Mouse (Mus musculus) midbrain, embryonic 13.5 days (tissue): ENCODE measurements around the gene Efcab7. TPM values are rescaled to one million over a fixed set of nuclear protein-coding genes. Genes with fewer than 3 reads are reported as not detected.
A peak's percentile ranks its signal among the peaks of the same experiment; 100 is the strongest.

Experiments
- ATAC-seq: fragments of 200-750 bp; cut with Nextera tagmentation; 2 replicates; pipeline ENCODE4 v1.8.0; 2017; ENCODE audit warnings: mild to moderate bottlenecking, moderate TSS enrichment, moderate library complexity
- H3K27ac ChIP-seq: fragments of 300-500 bp; sonication (generic); 2 replicates; pipeline ENCODE4 v1.5.1; 2015; ENCODE audit warnings: inconsistent platforms, mild to moderate bottlenecking, moderate library complexity
- H3K27me3 ChIP-seq: fragments of 300-500 bp; sonication (generic); 2 replicates; pipeline ENCODE4 v1.6.1; 2015; ENCODE audit warnings: mild to moderate bottlenecking, inconsistent platforms
- H3K36me3 ChIP-seq: fragments of 300-500 bp; sonication (generic); 2 replicates; pipeline ENCODE4 v1.6.1; 2015; ENCODE audit warnings: mild to moderate bottlenecking, inconsistent platforms
- H3K4me1 ChIP-seq: fragments of 300-500 bp; sonication (generic); replicated peaks from 2 replicates; pipeline ENCODE4 v1.6.1; 2015; ENCODE audit warnings: inconsistent platforms
- H3K4me2 ChIP-seq: fragments of 300-500 bp; sonication (generic); replicated peaks from 2 replicates; pipeline ENCODE4 v1.6.1; 2015; ENCODE audit warnings: moderate library complexity, mild to moderate bottlenecking, inconsistent platforms
- H3K4me3 ChIP-seq: fragments of 300-500 bp; sonication (generic); replicated peaks from 2 replicates; pipeline ENCODE4 v1.5.1; 2015; ENCODE audit warnings: mild to moderate bottlenecking, inconsistent platforms
- H3K9ac ChIP-seq: fragments of 300-500 bp; sonication (generic); replicated peaks from 2 replicates; pipeline ENCODE4 v1.6.1; 2015; ENCODE audit warnings: mild to moderate bottlenecking, inconsistent platforms
- H3K9me3 ChIP-seq: fragments of 300-500 bp; sonication (generic); 2 replicates; pipeline ENCODE4 v1.6.1; 2016; ENCODE audit warnings: mild to moderate bottlenecking, inconsistent platforms
- WGBS: fragments of 180-500 bp; shearing (Covaris S2); methylation state at CpG from one replicate; pipeline ENCODE4 v1.1.7; 2015; 5-methylcytosine and 5-hydroxymethylcytosine counted together
- polyA plus RNA-seq: library from polyadenylated mRNA; unstranded; fragments of >200 nt; fragmentation: Nextera tagmentation; extraction: Ambion mirVana; gene quantifications from 2 replicates; pipeline ENCODE4 v1.2.1, GENCODE M21; 2015

Gene Efcab7
- polyA plus RNA-seq, 1 experiment from 2014 or later, result 22.7 TPM

GRCm38 (mm10) chr4:99929613-99930517 lies 100.9 kb downstream of the Efcab7 start, which contains the start of gene Itgb3bp:
Gene Itgb3bp, minus strand, starts transcription at chr4:99929813.
- WGBS, result under 1% methylated on average over 56 of the region's 57 CpGs
- H3K9ac ChIP-seq, result peak within 1 kb of the TSS; percentile 79
- peaks cover 11% of the 10 kb centered on the region; the same call in 1 of the 2 replicates for H3K4me1 ChIP-seq
- H3K4me2 ChIP-seq, result peak within 1 kb of the TSS; percentile 88
- peak within 1 kb of the TSS; percentile 82 for H3K27ac ChIP-seq
- H3K9me3 ChIP-seq, result no peaks in the 10 kb centered on the region
- ATAC-seq, result peak; percentile 96
- no peaks in the 10 kb centered on the region for H3K36me3 ChIP-seq
- H3K4me3 ChIP-seq, result peak within 1 kb of the TSS; percentile 59
- H3K27me3 ChIP-seq, result no peaks in the 10 kb centered on the region

DNA sequence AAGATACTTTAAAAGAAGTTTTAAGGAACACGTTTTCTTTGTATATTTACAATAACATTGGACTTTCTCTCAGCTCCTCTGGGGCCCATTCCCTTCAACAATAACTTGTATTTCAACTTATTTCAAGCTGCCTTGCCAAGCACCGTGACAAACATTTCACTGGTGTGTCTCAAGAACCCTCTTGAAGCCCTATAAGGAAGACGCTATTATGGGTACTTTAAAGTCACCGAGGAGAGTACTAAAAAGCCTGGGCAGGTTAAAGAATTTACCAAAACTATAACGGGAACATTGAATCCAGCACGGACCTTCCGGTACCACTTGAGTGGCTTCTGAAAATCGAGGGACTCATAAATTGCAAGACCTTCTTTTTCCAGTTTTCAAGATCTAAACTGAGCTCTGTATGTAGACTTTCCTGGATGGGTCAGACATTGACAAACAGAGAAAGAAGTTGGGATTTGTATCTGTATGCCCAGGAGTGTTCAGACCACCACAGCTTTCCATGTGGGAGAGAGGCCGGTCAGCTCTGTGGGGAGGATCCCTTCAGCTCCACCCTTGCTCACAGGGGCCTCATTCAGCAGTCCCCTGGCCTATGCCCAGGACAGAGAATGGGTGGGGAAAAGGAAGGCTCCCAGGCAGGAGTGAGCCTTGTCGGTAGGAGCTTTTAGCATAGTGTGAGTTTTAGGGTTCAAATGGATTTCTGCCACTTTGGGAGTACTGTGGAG lies 101.7 kb downstream of the Efcab7 start:
- Histone ChIP-seq H3K27ac (no peak overlapping the region), H3K36me3 (no peaks in the 10 kb centered on the region), H3K4me3 (peak overlapping the region; percentile 59), H3K27me3 (no peaks in the 10 kb centered on the region), H3K4me2 (peak overlapping the region; percentile 88), H3K9ac (no peak overlapping the region), H3K9me3 (no peaks in the 10 kb centered on the region), H3K4me1 (peaks cover 11% of the 10 kb centered on the region; the same call in 1 of the 2 replicates)
- ATAC-seq, result no peak
- 48% methylated on average over 10 of the region's 10 CpGs for WGBS

GRCm38 (mm10) chr4:99931240-99931580 lies 102.2 kb downstream of the Efcab7 start:
- H3K27ac ChIP-seq, result no peak overlapping the region
- H3K4me2 ChIP-seq, result 0 out of 2 replicates have a peak overlapping the region, but pooled peaks have one; percentile 88
- H3K9me3 ChIP-seq, result no peaks in the 10 kb centered on the region
- no peak overlapping the region for H3K9ac ChIP-seq
- H3K36me3 ChIP-seq, result no peaks in the 10 kb centered on the region
- no peaks in the 10 kb centered on the region for H3K27me3 ChIP-seq
- ATAC-seq, result no peak
- peaks cover 11% of the 10 kb centered on the region; the same call in 1 of the 2 replicates for H3K4me1 ChIP-seq
- H3K4me3 ChIP-seq, result no peak overlapping the region
- WGBS, result 63% methylated on average over 11 of the region's 11 CpGs

DNA sequence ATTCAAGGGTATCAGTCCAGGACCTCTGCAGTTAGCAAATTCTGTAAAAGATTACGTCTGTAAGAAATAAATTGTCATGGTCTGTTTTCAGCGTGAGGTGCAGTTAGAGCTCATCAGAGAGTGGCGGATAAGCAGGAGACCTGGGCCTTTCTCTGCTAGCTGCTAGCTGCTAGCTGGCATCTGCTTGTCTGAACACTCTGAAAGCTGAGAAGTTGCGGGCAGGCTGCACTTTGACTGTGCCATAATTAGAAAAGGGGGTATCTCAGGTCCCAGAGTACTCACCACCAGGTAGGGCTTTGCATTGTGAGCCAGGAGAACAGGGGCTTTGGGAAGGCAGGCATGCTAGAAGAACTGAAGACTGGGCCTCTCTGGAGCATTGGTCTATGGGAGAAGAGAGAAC lies 102.8 kb downstream of the Efcab7 start:
- H3K4me1 ChIP-seq, result peaks cover 11% of the 10 kb centered on the region; the same call in 1 of the 2 replicates
- H3K27me3 ChIP-seq, result no peaks in the 10 kb centered on the region

DNA sequence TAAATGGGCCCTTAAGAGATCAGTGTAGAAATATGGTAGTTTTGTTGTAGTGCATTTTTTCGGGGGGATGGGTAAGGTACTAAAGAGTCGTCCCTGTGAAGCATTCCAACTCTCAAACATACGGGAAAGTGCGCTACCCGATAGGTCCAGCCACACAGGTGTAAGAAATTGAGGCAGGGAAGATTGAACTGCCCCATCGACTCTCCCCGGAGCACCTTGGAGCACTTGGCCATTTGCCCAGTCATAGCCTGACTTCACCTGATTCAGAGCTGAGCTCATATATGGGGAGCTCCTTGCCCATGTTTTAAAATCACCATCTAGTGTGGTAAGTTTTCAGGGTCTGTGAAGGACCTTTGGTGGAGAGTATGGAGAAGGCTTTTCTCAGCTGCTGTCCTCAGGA lies 105.9 kb downstream of the Efcab7 start:
- H3K9ac ChIP-seq, result no peak overlapping the region
- H3K4me2 ChIP-seq, result no peak overlapping the region
- H3K27ac ChIP-seq, result no peak overlapping the region
- 0 out of 2 replicates have a peak, but pooled peaks cover 3% of the 10 kb centered on the region for H3K36me3 ChIP-seq
- H3K4me1 ChIP-seq, result peaks cover 16% of the 10 kb centered on the region; the same call in 1 of the 2 replicates
- ATAC-seq, result no peak
- no peaks in the 10 kb centered on the region for H3K27me3 ChIP-seq
- WGBS, result 97% methylated on average over 7 of the region's 7 CpGs
- no peaks in the 10 kb centered on the region for H3K9me3 ChIP-seq
- no peak overlapping the region for H3K4me3 ChIP-seq

More for the DNA sequence above, 102.8 kb downstream of the Efcab7 start:
- H3K4me3 ChIP-seq, result no peak overlapping the region
- no peak overlapping the region for H3K9ac ChIP-seq
- ATAC-seq, result no peak
- no peaks in the 10 kb centered on the region for H3K9me3 ChIP-seq
- H3K36me3 ChIP-seq, result no peaks in the 10 kb centered on the region
- WGBS, result 90% methylated on average over 4 of the region's 4 CpGs
- H3K4me2 ChIP-seq, result no peak overlapping the region
- H3K27ac ChIP-seq, result no peak overlapping the region

DNA sequence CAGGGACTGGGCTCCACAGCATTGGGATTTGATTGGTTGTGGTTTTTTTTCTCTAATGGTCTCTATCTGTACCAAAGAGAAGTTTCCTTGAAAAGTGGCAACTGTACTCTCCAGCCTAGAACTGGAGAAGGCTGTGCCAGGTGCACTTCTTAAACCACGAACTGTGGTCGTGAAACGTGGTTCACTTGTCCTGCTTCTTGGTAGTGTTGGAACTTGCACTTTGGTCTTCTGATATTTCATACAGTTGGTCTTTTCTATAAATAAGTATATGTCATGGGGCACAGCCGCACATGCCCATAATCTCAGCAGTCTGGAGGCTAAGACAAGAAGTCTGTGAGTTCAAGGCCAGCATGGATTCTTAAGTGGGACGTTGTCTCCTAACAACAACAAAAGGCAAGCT lies 107.3 kb downstream of the Efcab7 start:
- no peak for ATAC-seq
- no peak overlapping the region for H3K27ac ChIP-seq
- 94% methylated on average over 5 of the region's 5 CpGs for WGBS
- no peak overlapping the region for H3K4me3 ChIP-seq
- H3K9ac ChIP-seq, result no peak overlapping the region
- 0 out of 2 replicates have a peak, but pooled peaks cover 3% of the 10 kb centered on the region for H3K36me3 ChIP-seq
- H3K4me2 ChIP-seq, result no peak overlapping the region
- H3K9me3 ChIP-seq, result no peaks in the 10 kb centered on the region
- no peaks in the 10 kb centered on the region for H3K27me3 ChIP-seq
- H3K4me1 ChIP-seq, result peaks cover 10% of the 10 kb centered on the region

GRCm38 (mm10) chr4:99939711-99940505 lies 110.9 kb downstream of the Efcab7 start:
- H3K27ac ChIP-seq, result no peak overlapping the region
- H3K4me3 ChIP-seq, result no peak overlapping the region
- peak; percentile 73 for ATAC-seq
- H3K4me1 ChIP-seq, result peaks cover 8% of the 10 kb centered on the region
- no peaks in the 10 kb centered on the region for H3K27me3 ChIP-seq
- H3K36me3 ChIP-seq, result 0 out of 2 replicates have a peak, but pooled peaks cover 3% of the 10 kb centered on the region
- no peak overlapping the region for H3K9ac ChIP-seq
- H3K4me2 ChIP-seq, result no peak overlapping the region
- 58% methylated on average over 16 of the region's 16 CpGs for WGBS
- no peaks in the 10 kb centered on the region for H3K9me3 ChIP-seq

DNA sequence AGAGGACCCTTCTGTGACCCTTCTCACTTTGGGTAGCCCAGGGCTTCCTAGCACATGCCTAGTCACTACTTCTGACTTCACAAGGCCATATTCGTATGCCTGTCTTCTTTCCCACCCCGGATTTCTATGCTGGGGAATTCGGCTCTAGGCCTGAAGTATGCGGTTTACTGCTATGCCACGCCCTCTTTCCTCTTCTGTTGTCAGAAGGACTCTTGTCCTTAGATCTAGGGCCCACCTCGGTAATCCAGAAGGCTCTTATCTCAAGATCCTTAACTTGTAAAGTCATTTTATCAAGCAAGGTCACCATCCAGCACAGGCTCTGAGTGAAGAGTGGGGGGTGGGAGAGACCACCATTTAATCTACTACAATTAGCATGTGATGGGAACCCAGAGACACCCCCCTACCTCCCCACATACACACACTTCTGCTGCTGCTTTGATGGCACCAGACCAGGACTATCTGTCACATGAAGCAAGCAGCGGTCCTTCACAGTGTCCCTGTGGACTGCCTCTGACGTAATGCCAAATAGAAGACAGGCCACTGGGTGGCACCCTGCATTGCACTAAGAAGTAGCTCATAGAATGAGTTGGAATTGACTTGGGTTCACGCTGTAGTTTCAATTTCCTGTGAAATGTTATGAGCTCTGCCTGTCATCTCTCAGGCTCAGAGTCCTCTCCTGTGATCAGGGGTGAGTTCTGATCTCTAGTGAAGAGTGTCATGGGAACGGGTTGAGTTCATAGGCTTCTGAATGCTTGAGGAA lies 112.8 kb downstream of the Efcab7 start:
- Histone ChIP-seq H3K27ac (no peak overlapping the region), H3K4me2 (no peak overlapping the region), H3K9ac (no peak overlapping the region), H3K4me1 (peaks cover 8% of the 10 kb centered on the region), H3K4me3 (no peak overlapping the region), H3K9me3 (no peaks in the 10 kb centered on the region), H3K36me3 (0 out of 2 replicates have a peak, but pooled peaks cover 3% of the 10 kb centered on the region), H3K27me3 (no peaks in the 10 kb centered on the region)
- WGBS, result 84% methylated on average over 10 of the region's 10 CpGs
- no peak for ATAC-seq

DNA sequence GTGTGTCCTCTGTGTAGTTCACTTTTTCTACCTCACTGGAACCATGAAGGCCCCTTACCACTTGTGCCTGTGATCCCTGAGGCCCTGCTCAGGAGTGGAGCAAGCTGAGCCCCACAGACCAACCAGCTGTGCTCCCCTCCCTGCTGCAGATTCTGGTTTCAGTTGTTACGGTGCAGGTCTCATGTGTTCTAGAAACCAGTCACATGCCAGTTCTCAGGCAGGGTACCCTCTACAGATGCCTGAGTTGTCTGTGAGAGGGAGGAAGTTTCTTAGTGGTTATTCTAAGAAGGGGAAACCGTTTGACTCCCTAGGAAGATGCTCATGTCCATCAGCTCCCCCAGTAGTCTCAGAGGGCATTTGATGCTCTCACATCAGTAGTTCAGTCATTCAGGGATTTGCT lies 115.6 kb downstream of the Efcab7 start:
- Histone ChIP-seq H3K4me3 (no peak overlapping the region), H3K9me3 (no peaks in the 10 kb centered on the region), H3K4me1 (peaks cover 6% of the 10 kb centered on the region), H3K4me2 (no peak overlapping the region), H3K36me3 (no peaks in the 10 kb centered on the region), H3K27me3 (no peaks in the 10 kb centered on the region), H3K9ac (no peak overlapping the region), H3K27ac (no peak overlapping the region)
- ATAC-seq, result no peak
- 87% methylated on average over 2 of the region's 2 CpGs for whole genome bisulfite sequencing

DNA sequence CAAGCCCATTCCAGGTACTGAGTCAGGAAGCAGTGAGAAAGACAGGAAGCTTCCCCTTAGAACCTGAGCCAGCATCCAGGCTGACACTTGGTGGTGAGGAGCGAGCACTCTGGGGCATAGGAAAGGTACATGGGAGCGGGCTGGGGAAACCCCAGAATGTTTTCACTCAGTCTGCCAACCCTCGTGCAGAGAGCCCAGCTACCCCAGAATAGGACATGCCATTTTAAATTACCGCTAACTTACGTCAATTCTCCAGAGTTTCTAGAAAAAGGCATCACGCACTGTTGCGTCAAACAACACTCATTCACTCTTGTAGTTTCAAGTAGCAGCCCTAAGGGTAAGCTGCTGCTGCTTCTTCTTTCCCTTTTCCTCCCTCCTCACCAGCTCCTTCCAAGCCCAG lies 116.0 kb downstream of the Efcab7 start:
- Histone ChIP-seq H3K27me3 (no peaks in the 10 kb centered on the region), H3K4me1 (peaks cover 3% of the 10 kb centered on the region), H3K27ac (no peak overlapping the region), H3K36me3 (no peaks in the 10 kb centered on the region), H3K4me2 (no peak overlapping the region), H3K9me3 (no peaks in the 10 kb centered on the region), H3K9ac (no peak overlapping the region), H3K4me3 (no peak overlapping the region)
- ATAC-seq, result no peak
- 93% methylated on average over 7 of the region's 7 CpGs for WGBS

- no peaks in the 10 kb centered on the region; the same call in 1 of the 2 replicates for H3K4me1 ChIP-seq
- H3K9ac ChIP-seq, result no peak overlapping the region
- no peak overlapping the region for H3K4me3 ChIP-seq
- no peak for ATAC-seq
- no peaks in the 10 kb centered on the region for H3K27me3 ChIP-seq
- H3K4me2 ChIP-seq, result no peak overlapping the region
- H3K27ac ChIP-seq, result no peak overlapping the region
- no peaks in the 10 kb centered on the region for H3K9me3 ChIP-seq
- H3K36me3 ChIP-seq, result no peaks in the 10 kb centered on the region
- 89% methylated on average over 2 of the region's 2 CpGs for WGBS
These were observed 117.5 kb downstream of the Efcab7 start for GRCm38 (mm10) chr4:99946516-99946915.
